Mouse (Mus musculus): ENCODE measurements at regions not wholly inside any gene's neighbourhood (a gene's known extent, or its start where the extent isn't known, plus 50 kb on each side); places are given as distances from the start of the nearest gene placed in this dataset.

- Histone ChIP-seq H3K9me3 (replicated peaks; ENCODE audit: low read length) (no peaks in the 10 kb centered on the region), H3K4me2 (ENCODE audit: insufficient read depth, low read depth, poor library complexity, severe bottlenecking) (no peak overlapping the region), H3K4me1 (ENCODE audit: control insufficient read depth in 1 of 2, insufficient read depth in 2 of 2) (peaks cover 8 to 12% of the 10 kb centered on the region in 2 experiments), H3K4me3 (replicated peaks in 1 of 3; ENCODE audit: low read depth in 2 of 3, low read length in 2 of 3, poor library complexity in 1 of 3) (no peak overlapping the region), H3K79me2 (replicated peaks; ENCODE audit: control insufficient read depth, extremely low read depth, insufficient read depth, poor library complexity, severe bottlenecking) (no peaks in the 10 kb centered on the region), H3K9ac (ENCODE audit: insufficient read depth, low read depth) (no peak overlapping the region), H3K27me3 (replicated peaks) (peaks cover 95% of the 10 kb centered on the region), H3K27ac (ENCODE audit: insufficient read depth, low read depth) (no peak overlapping the region), H3K36me3 (replicated peaks in 1 of 2; ENCODE audit: control insufficient read depth in 1 of 2, insufficient read depth in 1 of 2, low read length in 1 of 2) (no peaks in the 10 kb centered on the region)
- no peak for DNase-seq (ENCODE audit: extremely low read depth)
- TF ChIP-seq RAD21 (IDR thresholded peaks at IDR 0.05; ENCODE audit: low read depth, low read length), result no peak
- in situ Hi-C loops (cut with MboI; ENCODE audit: low pct_ligation_motif_present, low pct_unique_long_range_greater_than_20kb, low sequenced_read_pairs) (no loop called here), dilution Hi-C loops (cut with MboI; ENCODE audit: extremely low pct_ligation_motif_present, extremely low pct_unique_long_range_greater_than_20kb, low sequenced_read_pairs) (no loop called here)
Measured at GRCm38 (mm10) chr17:45815341-45815740, 81.7 kb upstream of the 1600014C23Rik start.

- no peak for TF ChIP-seq POLR2AphosphoS2 (IDR thresholded peaks at IDR 0.05; ENCODE audit: low read depth, low read length)
- TF ChIP-seq PAX5 (IDR thresholded peaks at IDR 0.05; ENCODE audit: low read length), result no peak
- TF ChIP-seq ZNF384 (IDR thresholded peaks at IDR 0.05; ENCODE audit: low read depth, low read length), result no peak
- no peak for TF ChIP-seq MAX (IDR thresholded peaks at IDR 0.05; ENCODE audit: low read length)
- TF ChIP-seq ZKSCAN1 (IDR thresholded peaks at IDR 0.05; ENCODE audit: borderline replicate concordance, low read depth, low read length), result no peak
- no peak for TF ChIP-seq USF2 (conservative IDR thresholded peaks at IDR 0.05; ENCODE audit: low read depth, low read length)
- no peak for TF ChIP-seq CHD1 (IDR thresholded peaks at IDR 0.05; ENCODE audit: low read depth, low read length)
- TF ChIP-seq SMC3 (IDR thresholded peaks at IDR 0.05; ENCODE audit: low read depth, low read length), result no peak
- no peak for TF ChIP-seq NELFE (IDR thresholded peaks at IDR 0.05; ENCODE audit: low read depth, low read length)
- no peak for TF ChIP-seq TBP (conservative IDR thresholded peaks at IDR 0.05; ENCODE audit: low read depth, low read length)
- no peak for TF ChIP-seq BHLHE40 (IDR thresholded peaks at IDR 0.05; ENCODE audit: low read depth, low read length)
- TF ChIP-seq ZMIZ1 (IDR thresholded peaks at IDR 0.05; ENCODE audit: low read depth, low read length), result no peak
- TF ChIP-seq USF1 (IDR thresholded peaks at IDR 0.05; ENCODE audit: low read depth, low read length), result no peak
- TF ChIP-seq E2F4 (IDR thresholded peaks at IDR 0.05; ENCODE audit: insufficient replicate concordance, low read depth, low read length), result no peak
- TF ChIP-seq TCF12 (IDR thresholded peaks at IDR 0.05; ENCODE audit: low read depth, low read length), result no peak
- no peak for TF ChIP-seq MYC (IDR thresholded peaks at IDR 0.05; ENCODE audit: low read depth, low read length)
- TF ChIP-seq RAD21 (IDR thresholded peaks at IDR 0.05; ENCODE audit: low read depth, low read length), result no peak
- no peak for TF ChIP-seq EP300 (IDR thresholded peaks at IDR 0.05; ENCODE audit: low read length)
- no peak for TF ChIP-seq MXI1 (IDR thresholded peaks at IDR 0.05; ENCODE audit: low read depth, low read length)
- TF ChIP-seq SIN3A (IDR thresholded peaks at IDR 0.05; ENCODE audit: low read length), result no peak
- Histone ChIP-seq H3K9ac (ENCODE audit: insufficient read depth, low read depth) (no peak overlapping the region), H3K4me3 (replicated peaks in 1 of 3; ENCODE audit: low read depth in 2 of 3, low read length in 2 of 3, poor library complexity in 1 of 3) (no peak overlapping the region), H3K9me3 (replicated peaks; ENCODE audit: low read length) (peaks cover 2% of the 10 kb centered on the region), H3K4me2 (ENCODE audit: insufficient read depth, low read depth, poor library complexity, severe bottlenecking) (no peak overlapping the region), H3K36me3 (replicated peaks in 1 of 2; ENCODE audit: control insufficient read depth in 1 of 2, insufficient read depth in 1 of 2, low read length in 1 of 2) (no peaks in the 10 kb centered on the region), H3K79me2 (replicated peaks; ENCODE audit: control insufficient read depth, extremely low read depth, insufficient read depth, poor library complexity, severe bottlenecking) (no peaks in the 10 kb centered on the region), H3K27me3 (replicated peaks) (peaks cover 95% of the 10 kb centered on the region), H3K27ac (ENCODE audit: insufficient read depth, low read depth) (no peak overlapping the region), H3K4me1 (ENCODE audit: control insufficient read depth in 1 of 2, insufficient read depth in 2 of 2) (peaks cover 8 to 12% of the 10 kb centered on the region in 2 experiments)
- no peak for DNase-seq (ENCODE audit: extremely low read depth)
- in situ Hi-C loops (cut with MboI; ENCODE audit: low pct_ligation_motif_present, low pct_unique_long_range_greater_than_20kb, low sequenced_read_pairs) (no loop called here), dilution Hi-C loops (cut with MboI; ENCODE audit: extremely low pct_ligation_motif_present, extremely low pct_unique_long_range_greater_than_20kb, low sequenced_read_pairs) (no loop called here)
Measured at GRCm38 (mm10) chr17:45814586-45814985, 80.9 kb upstream of the 1600014C23Rik start.

Data from CH12.LX (cell line).